Mouse (Mus musculus): ENCODE results near the gene Slc6a4.

GRCm38 (mm10) chr11:76974680-76975319 lies 23.6 kb upstream of the Slc6a4 start:
- TF ChIP-seq CTCF (IDR thresholded peaks at IDR 0.05; ENCODE audit: low read depth), result peak; percentile 41
- TF ChIP-seq EP300 (IDR thresholded peaks at IDR 0.05; ENCODE audit: low read depth), result no peak
